Comparison of ENCODE assay signal across 1 mouse cellular context in the genomic region with DNA sequence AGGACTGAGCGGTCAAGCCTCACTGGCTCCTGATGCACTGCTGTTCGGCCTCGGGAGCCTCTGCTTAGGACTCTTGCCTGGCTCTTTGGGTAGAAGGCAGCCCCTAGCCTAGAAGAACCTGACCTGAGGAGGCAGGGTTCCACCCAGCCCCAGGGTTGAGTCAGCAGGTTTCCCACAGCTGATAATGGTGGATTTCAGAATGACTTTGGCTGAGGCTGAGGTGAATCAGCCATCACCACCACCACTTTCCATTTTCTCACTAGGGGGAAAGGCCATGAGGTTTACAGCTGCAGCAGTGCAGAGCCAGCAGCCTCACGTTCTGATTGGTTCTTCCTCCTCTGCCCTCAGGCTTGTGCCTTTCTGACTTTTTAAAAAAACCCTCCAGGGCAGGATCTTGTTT.
TF ChIP-seq lines count a peak whose summit lies in the region.

No protein-coding gene starts in this region.

TF ChIP-seq in CH12.LX, 34 proteins besides CTCF, POLR2A, EP300 and RAD21 (continued from another document):
- TF ChIP-seq ELF1 (IDR thresholded peaks at IDR 0.05; ENCODE audit: low read depth, low read length) (0 out of 2 replicates have a peak, but pooled peaks have one; percentile 33), MXI1 (IDR thresholded peaks at IDR 0.05; ENCODE audit: low read depth, low read length) (peak; percentile 80), MAZ (IDR thresholded peaks at IDR 0.05; ENCODE audit: low read depth, low read length) (peak; percentile 87), BHLHE40 (IDR thresholded peaks at IDR 0.05; ENCODE audit: low read depth, low read length) (peak; percentile 94), IRF4 (IDR thresholded peaks at IDR 0.05; ENCODE audit: low read depth, low read length) (peak; percentile 98), SMC3 (IDR thresholded peaks at IDR 0.05; ENCODE audit: low read depth, low read length) (peak; percentile 30; the same call in 1 of the 2 replicates), GABPA (IDR thresholded peaks at IDR 0.05; ENCODE audit: insufficient replicate concordance, low read depth, low read length) (no peak), RCOR1 (conservative IDR thresholded peaks at IDR 0.05; ENCODE audit: low read depth, low read length) (peak; percentile 98), ZNF384 (IDR thresholded peaks at IDR 0.05; ENCODE audit: low read depth, low read length) (peak; percentile 45), HCFC1 (IDR thresholded peaks at IDR 0.05; ENCODE audit: low read depth, low read length) (peak; percentile 51), ETS1 (conservative IDR thresholded peaks at IDR 0.05; ENCODE audit: low read depth, low read length) (peak; percentile 99), KAT2A (IDR thresholded peaks at IDR 0.05; ENCODE audit: insufficient replicate concordance, low read length) (0 out of 2 replicates have a peak, but pooled peaks have one; percentile 37), ZMIZ1 (IDR thresholded peaks at IDR 0.05; ENCODE audit: low read depth, low read length) (no peak), JUN (IDR thresholded peaks at IDR 0.05; ENCODE audit: insufficient read depth, low read depth, low read length) (peak; percentile 93), CHD2 (IDR thresholded peaks at IDR 0.05; ENCODE audit: low read length) (peak; percentile 62), E2F4 (IDR thresholded peaks at IDR 0.05; ENCODE audit: insufficient replicate concordance, low read depth, low read length) (no peak), ZKSCAN1 (IDR thresholded peaks at IDR 0.05; ENCODE audit: borderline replicate concordance, low read depth, low read length) (no peak), USF1 (IDR thresholded peaks at IDR 0.05; ENCODE audit: low read depth, low read length) (no peak), MEF2A (IDR thresholded peaks at IDR 0.05; ENCODE audit: borderline replicate concordance, low read depth, low read length) (peak; percentile 86), PAX5 (IDR thresholded peaks at IDR 0.05; ENCODE audit: low read length) (no peak), MAFK (IDR thresholded peaks at IDR 0.05; ENCODE audit: insufficient replicate concordance, low read length) (peak; percentile 99), TBP (conservative IDR thresholded peaks at IDR 0.05; ENCODE audit: low read depth, low read length) (no peak)
TF ChIP-seq in CH12.LX: peak in this region for 23.
